7 mouse cellular contexts compared by ENCODE assay signal in genomic region chr9:120110211-120111018, GRCm38 (mm10). TPM values are rescaled to one million over a fixed set of nuclear protein-coding genes. Genes with fewer than 3 reads are reported as not detected.
DNase-seq lines count a peak whose midpoint lies in the region; ATAC-seq and TF ChIP-seq lines count a peak whose summit lies in the region.

Slc25a38 (plus strand) TSS chr9:120110374.

- H3K27me3 ChIP-seq in embryonic facial prominence, embryonic 12.5 days: no peaks in the 10 kb centered on the region
- H3K27me3 ChIP-seq in kidney, adult 2 months (replicated peaks; ENCODE audit: control insufficient read depth, insufficient read depth, low read length): no peaks in the 10 kb centered on the region
- H3K27me3 ChIP-seq in limb, embryonic 12.5 days: no peaks in the 10 kb centered on the region
- H3K27me3 ChIP-seq in midbrain, embryonic 15.5 days (replicated peaks): no peaks in the 10 kb centered on the region
- H3K27me3 ChIP-seq in spleen, adult 2 months (ENCODE audit: control insufficient read depth, insufficient read depth, low read length): no peaks in the 10 kb centered on the region

- peak; percentile 30 for TF ChIP-seq POLR2A in kidney, adult 2 months (IDR thresholded peaks at IDR 0.05; ENCODE audit: low read depth, low read length)
- TF ChIP-seq POLR2A in spleen, adult 2 months (IDR thresholded peaks at IDR 0.05; ENCODE audit: low read depth, low read length): peak; percentile 76

- H3K4me2 ChIP-seq in embryonic facial prominence, embryonic 12.5 days (replicated peaks): peak within 1 kb of the TSS; percentile 56
- peak within 1 kb of the TSS; percentile 57 for H3K4me2 ChIP-seq in limb, embryonic 12.5 days
- H3K4me2 ChIP-seq in midbrain, embryonic 15.5 days: peak within 1 kb of the TSS; percentile 49

- no peaks in the 10 kb centered on the region for H3K36me3 ChIP-seq in embryonic facial prominence, embryonic 12.5 days
- no peaks in the 10 kb centered on the region for H3K36me3 ChIP-seq in kidney, adult 2 months (ENCODE audit: control insufficient read depth, insufficient read depth, low read length)
- H3K36me3 ChIP-seq in limb, embryonic 12.5 days: no peaks in the 10 kb centered on the region
- H3K36me3 ChIP-seq in midbrain, embryonic 15.5 days (replicated peaks): no peaks in the 10 kb centered on the region
- H3K36me3 ChIP-seq in spleen, adult 2 months (ENCODE audit: control insufficient read depth, insufficient read depth, low read length): no peaks in the 10 kb centered on the region

- TF ChIP-seq CTCF in kidney, adult 2 months (conservative IDR thresholded peaks at IDR 0.05; ENCODE audit: insufficient read depth, insufficient read length, low read depth, low read length): peak; percentile 83
- peak; percentile 88; the same call in 1 of the 2 replicates for TF ChIP-seq CTCF in spleen, adult 2 months (IDR thresholded peaks at IDR 0.05; ENCODE audit: extremely low read depth, insufficient read depth, insufficient read length, insufficient replicate concordance)

- H3K4me3 ChIP-seq in embryonic facial prominence, embryonic 12.5 days: peak within 1 kb of the TSS; percentile 68
- H3K4me3 ChIP-seq in kidney, adult 2 months (ENCODE audit: insufficient read depth, low read depth, low read length): peak within 1 kb of the TSS; percentile 97
- H3K4me3 ChIP-seq in limb, embryonic 12.5 days (replicated peaks): peak within 1 kb of the TSS; percentile 74
- H3K4me3 ChIP-seq in midbrain, embryonic 15.5 days: peak within 1 kb of the TSS; percentile 97
- H3K4me3 ChIP-seq in spleen, adult 2 months (ENCODE audit: extremely low read depth, insufficient read depth, insufficient read length): peak within 1 kb of the TSS; percentile 96

- DNase-seq in adrenal gland, postnatal 25 days: peak; percentile 97
- peak; percentile 94 to 96 for DNase-seq in heart, adult 18-20 months
- peak; percentile 98 for DNase-seq in kidney, adult 2 months
- peak; percentile 86 to 95 for DNase-seq in spleen, adult 2 months (ENCODE audit: low read depth in 1 of 2, low spot score in 2 of 2)

- peaks cover 4% of the 10 kb centered on the region for H3K4me1 ChIP-seq in embryonic facial prominence, embryonic 12.5 days
- peaks cover 7% of the 10 kb centered on the region; the same call in 1 of the 2 replicates for H3K4me1 ChIP-seq in kidney, adult 2 months (ENCODE audit: control insufficient read depth, insufficient read depth, low read length)
- peaks cover 6% of the 10 kb centered on the region for H3K4me1 ChIP-seq in limb, embryonic 12.5 days (replicated peaks)
- peaks cover 7% of the 10 kb centered on the region for H3K4me1 ChIP-seq in midbrain, embryonic 15.5 days
- peaks cover 2% of the 10 kb centered on the region; the same call in 1 of the 2 replicates for H3K4me1 ChIP-seq in spleen, adult 2 months (ENCODE audit: control insufficient read depth, insufficient read depth, insufficient read length)

- peak; percentile 96 for ATAC-seq in embryonic facial prominence, embryonic 12.5 days (ENCODE audit: insufficient number of reproducible peaks, insufficient read depth, low FRiP score, low TSS enrichment)
- peak; percentile 94 for ATAC-seq in limb, embryonic 12.5 days (ENCODE audit: insufficient number of reproducible peaks, insufficient read depth, low FRiP score, low TSS enrichment, low read depth)
- peak; percentile 99 for ATAC-seq in midbrain, embryonic 15.5 days (replicated peaks)

- 1% methylated on average over 59 of the region's 62 CpGs for WGBS in embryonic facial prominence, embryonic 12.5 days
- whole genome bisulfite sequencing in kidney, adult 2 months: under 1% methylated on average over 62 of the region's 62 CpGs
- WGBS in limb, embryonic 12.5 days: 2% methylated on average over 62 of the region's 62 CpGs
- under 1% methylated on average over 61 of the region's 62 CpGs for WGBS in midbrain, embryonic 15.5 days
- WGBS in spleen, adult 2 months: under 1% methylated on average over 62 of the region's 62 CpGs

- no peaks in the 10 kb centered on the region for H3K9me3 ChIP-seq in embryonic facial prominence, embryonic 12.5 days
- no peaks in the 10 kb centered on the region for H3K9me3 ChIP-seq in limb, embryonic 12.5 days
- H3K9me3 ChIP-seq in midbrain, embryonic 15.5 days: no peaks in the 10 kb centered on the region

- H3K27ac ChIP-seq in embryonic facial prominence, embryonic 12.5 days: peak within 1 kb of the TSS; percentile 90
- peak within 1 kb of the TSS; percentile 98 for H3K27ac ChIP-seq in kidney, adult 2 months (ENCODE audit: insufficient read depth, low read depth, low read length)
- peak within 1 kb of the TSS; percentile 95 for H3K27ac ChIP-seq in limb, embryonic 12.5 days
- peak within 1 kb of the TSS; percentile 97 for H3K27ac ChIP-seq in midbrain, embryonic 15.5 days
- H3K27ac ChIP-seq in spleen, adult 2 months (ENCODE audit: insufficient read depth, low read length): peak within 1 kb of the TSS; percentile 99

- peak within 1 kb of the TSS; percentile 72 for H3K9ac ChIP-seq in embryonic facial prominence, embryonic 12.5 days
- H3K9ac ChIP-seq in limb, embryonic 12.5 days (replicated peaks): peak within 1 kb of the TSS; percentile 73
- peak within 1 kb of the TSS; percentile 88 for H3K9ac ChIP-seq in midbrain, embryonic 15.5 days

RNA-seq across cellular contexts. Expression of gene Slc25a38, which starts in this region (rescaled TPM):
- 28.7 and 37.0 TPM in 2 replicates for total RNA-seq in adrenal gland, postnatal 25 days (2021)
- 39.0 and 40.4 TPM in 2 replicates for polyA plus RNA-seq in embryonic facial prominence, embryonic 12.5 days (2016; fragmentation: Nextera tagmentation; extraction: Ambion mirVana)
- 10 to 100 TPM; 21.6 to 23.5 TPM for total RNA-seq in heart, adult 18-20 months (2021)
- 49.6 and 52.0 TPM in 2 replicates for polyA plus RNA-seq in kidney, adult 2 months (2012; rRNA removed)
- polyA plus RNA-seq in limb, embryonic 12.5 days (2016; fragmentation: Nextera tagmentation; extraction: Ambion mirVana): 34.1 and 37.1 TPM in 2 replicates
- polyA plus RNA-seq in midbrain, embryonic 15.5 days (2015; fragmentation: Nextera tagmentation; extraction: Ambion mirVana): 41.5 and 48.3 TPM in 2 replicates
- polyA plus RNA-seq in spleen, adult 2 months (2012; rRNA removed): 45.7 and 48.1 TPM in 2 replicates

Comparison
In these comparisons a context has a peak if more than half of its experiments do, and no peak if none do; other contexts are left out.
1. Peak in every context shown above with its lines: DNase-seq, ATAC-seq, H3K4me3 ChIP-seq and H3K27ac ChIP-seq.